Mouse (Mus musculus) CD8-positive naive resting alpha-beta T cell, adult 2 months (primary cell): ENCODE data around the gene C1qtnf5.
A peak's percentile ranks its signal among the peaks of the same experiment; 100 is the strongest.
"Not testable (repeated sequence)": the region's sequence is repeated elsewhere in the genome, so short reads cannot be mapped to it uniquely, and the experiment has no call there.

Experiments used
- DNase-seq, 2 experiments: peaks; one replicate each; pipeline ENCODE4 v3.0.0; 2022; ENCODE audit warnings: low read depth in 2 of 2, low spot score in 2 of 2

C1qtnf5 gene

GRCm38 (mm10) chr9:44104881-44105280, 2.2 kb upstream of the C1qtnf5 start:
- DNase-seq = no peak

GRCm38 (mm10) chr9:44105781-44106180, 1.3 kb upstream of the C1qtnf5 start:
- no peak for DNase-seq

- no peak for DNase-seq
Measured at GRCm38 (mm10) chr9:44106182-44106581, 863 bp upstream of the C1qtnf5 start.

GRCm38 (mm10) chr9:44106596-44106995, 449 bp upstream of the C1qtnf5 start:
- DNase-seq = no peak

GRCm38 (mm10) chr9:44107557-44108179, 623 bp downstream of the C1qtnf5 start:
- no peak for DNase-seq

GRCm38 (mm10) chr9:44108269-44109055, 1.4 kb downstream of the C1qtnf5 start:
- no peak for DNase-seq

- DNase-seq = peak; percentile 76 to 83
Measured at GRCm38 (mm10) chr9:44109360-44110095, 2.5 kb downstream of the C1qtnf5 start.

- not testable (repeated sequence) for DNase-seq
Measured at GRCm38 (mm10) chr9:44111909-44112308, 4.9 kb downstream of the C1qtnf5 start.

GRCm38 (mm10) chr9:44113105-44113789, 6.2 kb downstream of the C1qtnf5 start, which contains the start of the genes Gm49380 and Rnf26:
Gene Gm49380 (minus strand): TSS chr9:44113500.
Gene Rnf26 (minus strand): TSS chr9:44113517.
- peak; percentile 91 to 94 for DNase-seq

- DNase-seq = no peak
Measured at GRCm38 (mm10) chr9:44114453-44114852, 7.4 kb downstream of the C1qtnf5 start.

GRCm38 (mm10) chr9:44115599-44115998, 8.6 kb downstream of the C1qtnf5 start:
- no peak for DNase-seq

- DNase-seq = no peak
Measured at GRCm38 (mm10) chr9:44116182-44116581, 9.1 kb downstream of the C1qtnf5 start.

GRCm38 (mm10) chr9:44119011-44119410, 12.0 kb downstream of the C1qtnf5 start:
- DNase-seq = peak in 1 of 2 experiments; percentile 49

- no peak for DNase-seq
Measured at GRCm38 (mm10) chr9:44119948-44120465, 13.0 kb downstream of the C1qtnf5 start.

- DNase-seq = no peak
Measured at GRCm38 (mm10) chr9:44124317-44124716, 17.3 kb downstream of the C1qtnf5 start.

- DNase-seq = no peak
Measured at GRCm38 (mm10) chr9:44125026-44125425, 18.0 kb downstream of the C1qtnf5 start.

- peak; percentile 80 to 82 for DNase-seq
Measured at GRCm38 (mm10) chr9:44125546-44126428, 18.7 kb downstream of the C1qtnf5 start.

GRCm38 (mm10) chr9:44126746-44127145, 19.7 kb downstream of the C1qtnf5 start:
- DNase-seq = no peak

GRCm38 (mm10) chr9:44127351-44127801, 20.3 kb downstream of the C1qtnf5 start:
- no peak for DNase-seq

GRCm38 (mm10) chr9:44129633-44130032, 22.6 kb downstream of the C1qtnf5 start:
- no peak for DNase-seq
